Mouse (Mus musculus) ES-CJ7 (cell line): ENCODE results near the gene Chrna1.

Experiments
- DNase-seq: peaks from one replicate; pipeline ENCODE4 v3.0.0; 2011; ENCODE audit warnings: low read depth, low spot score

Gene Chrna1

DNA sequence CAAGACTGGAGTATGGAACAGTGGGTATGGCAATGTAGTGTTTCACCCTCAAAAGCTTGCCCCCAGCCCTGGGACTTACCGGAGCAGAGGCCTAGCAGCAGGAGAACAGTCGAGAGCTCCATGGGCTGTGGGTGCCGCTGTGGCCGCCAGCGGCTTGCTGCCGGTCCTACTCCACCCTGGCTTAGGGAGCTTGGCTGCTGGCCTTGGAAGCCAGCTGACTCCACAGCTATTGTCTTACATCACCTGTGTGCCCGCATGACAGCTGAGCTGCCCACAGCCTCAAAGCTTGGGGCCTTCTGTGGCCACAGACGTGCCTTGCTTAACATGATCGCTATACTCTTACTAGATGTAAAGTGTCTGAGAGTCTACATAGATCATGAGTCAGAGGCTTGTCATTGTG, at the start of gene Chrna1:
Gene Chrna1 (minus strand): TSS at position 173 of the 400 bp plus-strand sequence.
- no peak for DNase-seq

DNA sequence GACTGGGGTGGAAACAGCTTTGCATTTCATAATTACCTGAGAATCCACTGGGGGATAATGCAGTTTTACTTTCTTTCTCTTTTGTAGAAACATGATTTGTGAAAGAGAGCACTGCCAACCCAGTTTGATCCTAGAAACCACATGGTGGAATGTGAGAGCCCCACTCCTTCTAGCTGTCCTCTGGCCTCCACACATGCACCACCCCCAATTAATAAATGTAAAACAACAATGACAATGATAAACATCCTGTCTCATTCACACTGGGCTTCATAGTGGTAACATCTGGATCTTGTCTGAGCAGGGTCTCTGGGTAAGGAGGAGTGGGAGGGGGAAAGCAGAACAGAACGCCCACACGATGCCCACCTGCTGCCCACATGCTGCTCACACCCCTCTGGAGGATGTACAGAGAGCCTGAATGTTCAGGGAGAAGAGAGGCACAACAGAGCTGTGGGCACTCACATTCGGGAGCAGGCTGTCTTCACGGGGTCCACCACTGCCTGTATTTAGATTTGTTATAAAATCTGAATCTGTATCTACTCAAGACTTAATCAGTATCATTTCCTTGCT, 38.4 kb upstream of the Chrna1 start:
- DNase-seq: no peak

DNA sequence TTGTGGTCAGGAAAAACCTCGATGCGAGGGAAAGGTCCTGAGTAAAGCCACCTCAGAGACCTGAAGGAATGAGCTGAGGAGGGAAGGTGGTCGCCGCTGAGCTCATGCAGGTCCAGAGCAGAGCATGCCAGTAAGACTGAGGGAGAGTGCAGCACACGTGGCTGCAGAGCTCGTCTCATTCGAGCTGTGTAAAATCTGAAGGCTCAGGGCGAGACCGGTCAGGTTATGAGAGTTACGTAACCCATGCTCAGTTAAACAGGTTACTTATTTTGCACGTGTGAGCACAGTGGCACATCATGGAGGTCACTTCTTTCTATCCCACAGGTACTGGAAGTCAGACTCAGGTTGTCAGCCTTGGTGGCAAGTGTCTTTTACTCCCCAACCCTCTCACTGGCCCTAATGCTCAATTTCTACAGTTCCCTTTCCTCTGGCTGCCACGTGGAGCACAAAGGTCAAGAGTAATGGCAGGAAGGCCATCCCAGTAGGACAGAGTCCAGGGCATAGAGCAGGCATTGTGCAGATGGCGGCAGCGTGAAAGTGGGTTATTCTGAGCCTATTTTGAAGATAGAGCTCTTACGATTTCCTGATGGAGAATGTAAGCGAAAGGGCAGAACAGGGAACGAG, 36.4 kb upstream of the Chrna1 start:
- no peak for DNase-seq

DNA sequence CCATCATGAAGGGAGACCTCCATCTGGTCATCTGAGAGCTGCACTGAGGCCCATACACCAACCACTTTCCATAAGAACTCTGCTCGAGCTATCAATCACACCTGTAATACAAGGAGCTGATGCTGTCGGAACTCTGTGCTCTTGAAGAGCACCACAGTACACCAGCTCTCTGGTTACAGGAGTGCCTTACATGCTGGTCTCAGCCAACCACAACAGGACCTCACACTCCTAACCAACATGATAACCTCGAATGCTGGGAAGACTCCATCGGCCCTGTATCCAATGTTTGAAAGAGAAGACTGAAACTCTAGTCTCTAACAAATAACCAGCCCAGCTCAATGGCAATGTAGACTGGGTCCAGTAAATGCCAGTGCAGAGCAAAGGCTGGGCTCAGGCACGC, 35.3 kb upstream of the Chrna1 start:
- no peak for DNase-seq

DNA sequence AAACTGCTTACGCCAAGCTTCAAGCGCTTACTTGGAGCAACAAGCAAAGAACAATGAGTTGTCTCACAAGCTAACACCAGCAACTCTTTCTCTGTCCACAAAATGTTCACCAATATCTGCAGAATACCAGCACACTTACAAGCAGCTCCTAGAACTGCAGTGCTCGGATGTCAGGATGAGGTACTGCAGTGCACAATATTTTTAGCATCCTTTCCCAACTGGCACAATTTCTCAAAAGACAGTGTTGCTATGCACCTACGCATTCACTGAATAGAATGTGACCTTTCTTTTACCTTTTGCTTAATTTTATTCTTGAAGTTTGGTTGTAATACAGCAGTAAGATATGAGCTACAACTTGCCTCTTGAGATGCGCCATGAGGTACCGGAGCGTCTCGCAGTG, 34.2 kb upstream of the Chrna1 start:
- DNase-seq: no peak

DNA sequence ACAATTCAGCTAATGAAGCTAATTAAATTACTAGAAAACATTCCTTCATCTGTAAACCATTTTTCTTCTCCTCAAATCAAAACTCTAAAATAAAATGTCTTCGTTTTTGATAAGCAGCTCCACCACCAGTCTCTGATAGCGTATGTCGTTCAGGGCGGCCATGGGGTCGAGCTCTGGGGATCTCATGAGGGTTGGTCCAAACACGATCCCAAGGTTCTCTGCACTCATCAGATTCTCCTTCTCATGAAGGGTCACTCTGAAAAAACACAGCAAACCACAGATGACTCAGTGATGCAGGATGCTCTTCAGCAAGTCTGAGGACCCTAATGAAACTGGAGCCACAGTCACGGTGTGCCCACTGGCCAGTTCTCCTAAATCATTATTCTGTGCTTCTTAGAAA, 32.8 kb upstream of the Chrna1 start:
- DNase-seq: no peak

DNA sequence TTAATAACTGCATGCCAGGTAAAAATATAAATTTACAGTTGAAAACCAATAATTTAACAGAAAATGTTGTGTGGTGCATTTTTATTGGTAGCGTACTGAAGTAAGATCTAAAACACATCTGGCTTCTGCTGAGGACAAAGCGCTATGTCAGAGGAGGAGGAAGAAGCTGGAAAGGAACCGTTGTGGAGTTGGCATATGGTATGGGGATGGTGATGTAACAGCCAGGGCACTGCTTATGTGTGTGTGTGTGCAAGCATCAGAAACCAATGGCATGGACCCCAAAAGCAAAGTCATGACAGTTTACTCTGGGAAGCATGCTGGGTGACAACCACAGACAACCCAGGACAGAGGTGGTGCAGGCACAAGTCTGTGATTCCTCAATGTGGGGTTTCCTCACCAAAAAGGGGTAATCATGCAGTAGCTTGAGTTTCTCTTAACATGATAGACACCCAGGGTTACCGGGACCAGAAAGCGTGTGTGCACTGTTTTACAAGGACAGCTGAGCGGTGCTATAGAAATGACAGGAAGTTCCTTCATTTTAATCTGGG, 32.3 kb upstream of the Chrna1 start:
- DNase-seq: no peak

DNA sequence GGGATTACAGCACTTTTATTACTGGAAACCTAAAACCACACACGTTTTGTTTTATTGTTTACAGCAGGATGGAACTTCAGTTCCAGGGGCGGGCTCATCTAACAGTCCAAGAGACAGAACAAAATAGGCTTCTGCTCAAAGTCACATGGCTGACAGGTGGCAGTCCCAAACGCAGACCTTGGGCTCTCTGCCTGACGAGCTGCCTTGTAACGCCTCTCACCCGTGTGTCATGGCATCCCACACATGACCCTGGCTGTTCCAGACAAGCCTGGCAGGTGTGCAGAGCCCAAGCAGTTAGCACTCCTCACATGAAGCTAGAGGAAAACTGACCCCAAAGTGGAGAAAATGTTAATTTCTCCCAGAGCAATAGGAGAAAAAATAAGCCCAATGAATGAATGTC, 31.7 kb upstream of the Chrna1 start:
- DNase-seq: no peak

DNA sequence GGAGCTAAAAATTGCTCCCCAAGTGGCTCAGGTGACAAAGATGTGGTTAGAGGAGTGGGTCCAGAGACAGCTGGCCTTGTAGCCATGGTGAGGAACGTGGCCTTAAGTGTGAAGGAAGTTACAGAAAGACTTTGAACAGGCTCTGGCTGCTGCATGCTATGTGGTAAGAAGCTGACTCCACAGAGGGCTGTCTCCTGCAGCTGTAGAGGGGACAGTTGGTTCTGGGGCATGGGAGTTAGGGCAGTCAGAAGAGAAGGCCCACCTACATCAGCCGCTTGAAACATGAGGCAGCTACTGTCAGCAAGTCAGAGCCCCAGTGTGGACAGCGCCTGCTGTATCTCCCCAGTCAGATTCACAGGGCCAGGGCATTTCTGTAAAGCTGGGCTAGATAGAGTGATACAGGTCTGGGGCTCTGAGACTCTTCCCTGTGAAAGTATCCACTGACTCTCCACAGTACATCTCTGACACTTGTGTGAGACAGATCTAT, 29.6 kb upstream of the Chrna1 start:
- no peak for DNase-seq

DNA sequence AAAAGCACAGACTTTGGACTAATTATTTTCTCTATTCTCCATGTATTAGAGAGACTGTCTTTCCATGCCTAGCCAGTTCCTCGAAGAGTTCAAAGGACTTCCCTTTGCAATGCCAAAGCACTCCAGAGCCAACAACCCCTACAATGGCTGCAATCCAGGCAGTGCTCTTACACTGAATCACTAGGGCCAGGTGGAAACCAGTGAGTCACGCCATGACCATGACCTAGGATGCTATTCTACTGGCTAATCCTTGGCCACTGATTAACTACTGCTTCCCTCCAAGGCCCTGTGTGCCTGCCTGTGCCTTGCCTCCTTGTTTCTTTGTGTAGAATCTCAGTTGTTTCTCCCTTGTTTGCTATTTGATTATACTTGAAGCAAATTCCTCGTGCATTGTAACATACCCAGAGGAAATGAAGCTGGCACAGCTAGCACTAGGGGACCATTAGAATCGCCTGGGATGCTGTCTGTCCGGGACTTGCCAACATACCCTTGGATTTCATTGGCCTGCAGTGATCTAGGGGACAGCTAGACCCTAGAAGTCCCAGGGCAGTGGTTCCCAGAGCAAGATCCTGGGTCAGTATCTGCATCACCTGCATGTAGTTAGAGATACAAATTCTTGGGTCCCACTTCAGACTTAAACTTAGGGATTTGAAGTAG, 29.1 kb upstream of the Chrna1 start:
- DNase-seq: no peak

DNA sequence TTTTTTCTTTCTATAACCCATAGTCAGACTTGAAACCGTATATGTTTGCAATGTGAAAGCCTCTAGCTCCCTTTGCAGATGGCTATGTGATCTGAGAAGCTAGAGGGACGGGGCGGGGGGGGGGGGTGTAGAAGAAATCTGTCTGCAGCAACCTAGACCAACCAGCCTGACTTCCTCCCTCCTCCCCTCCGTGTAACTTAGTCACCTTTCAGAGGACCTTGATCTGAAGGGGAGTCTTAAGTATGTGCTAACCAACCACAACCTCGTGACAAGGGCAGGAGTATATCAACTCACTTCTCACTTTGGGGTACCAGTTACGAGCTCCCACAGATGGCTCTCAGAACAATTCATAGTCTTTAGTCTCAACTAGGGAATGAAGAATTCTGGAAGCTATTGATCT, 28.3 kb upstream of the Chrna1 start:
- DNase-seq: no peak

DNA sequence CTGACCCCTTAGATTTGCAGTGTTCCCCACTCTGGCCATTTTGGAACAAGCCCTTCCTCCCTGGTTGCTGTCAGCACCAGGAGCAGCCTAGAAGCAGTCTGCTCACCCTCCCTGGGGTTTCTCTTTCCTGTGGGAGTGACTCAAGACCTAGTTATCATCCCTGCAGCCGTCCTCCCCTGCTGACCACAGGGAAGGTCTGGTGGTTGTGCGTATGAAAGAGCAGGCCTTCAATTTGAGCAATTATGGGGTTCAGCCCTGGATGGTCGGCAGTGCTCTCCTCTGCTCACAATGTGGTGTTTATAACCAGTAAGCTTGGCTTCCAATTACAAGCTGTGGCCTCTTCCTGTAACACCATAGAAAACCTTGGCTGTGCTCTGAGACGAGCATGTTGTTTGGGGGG, 27.5 kb upstream of the Chrna1 start:
- no peak for DNase-seq

DNA sequence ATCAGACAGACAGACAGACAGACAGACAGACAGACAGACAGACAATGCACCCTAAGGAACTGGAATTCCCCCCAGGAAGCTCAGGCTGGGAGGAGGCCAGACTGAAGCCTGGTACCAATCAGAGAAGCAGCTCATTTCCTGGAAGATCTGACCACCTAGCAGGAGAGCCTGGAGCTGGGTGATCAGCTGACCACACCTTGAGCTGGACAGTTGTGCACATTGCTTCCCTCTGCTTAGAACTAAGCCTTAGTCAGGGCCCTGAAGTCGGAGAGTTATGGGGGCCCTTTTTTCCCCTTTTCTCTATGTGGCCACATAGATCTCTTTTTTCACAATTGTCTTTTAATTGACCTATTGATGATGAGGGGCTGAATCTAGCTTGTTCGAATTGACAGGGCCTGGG, 27.0 kb upstream of the Chrna1 start:
- DNase-seq: no peak

DNA sequence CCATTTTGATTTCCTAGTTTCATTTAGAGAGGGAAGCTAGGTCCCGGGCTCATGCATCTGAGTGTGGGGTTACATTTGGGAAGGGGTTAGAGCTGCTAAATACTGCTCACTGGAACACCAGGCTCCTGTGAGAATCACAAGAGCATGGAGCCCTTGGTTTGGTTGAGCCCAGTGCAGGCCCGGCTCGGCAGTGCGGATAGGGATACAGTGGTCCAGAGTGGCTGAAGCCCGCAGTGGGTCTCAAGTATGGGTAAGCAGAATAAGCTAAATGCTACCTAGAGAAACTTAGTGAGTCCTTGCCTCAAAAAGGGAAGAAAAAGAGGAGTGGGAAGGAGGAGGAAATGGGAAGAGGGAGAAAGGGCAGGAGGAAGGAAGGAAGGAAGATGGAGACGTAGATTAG, 26.5 kb upstream of the Chrna1 start:
- DNase-seq: no peak

DNA sequence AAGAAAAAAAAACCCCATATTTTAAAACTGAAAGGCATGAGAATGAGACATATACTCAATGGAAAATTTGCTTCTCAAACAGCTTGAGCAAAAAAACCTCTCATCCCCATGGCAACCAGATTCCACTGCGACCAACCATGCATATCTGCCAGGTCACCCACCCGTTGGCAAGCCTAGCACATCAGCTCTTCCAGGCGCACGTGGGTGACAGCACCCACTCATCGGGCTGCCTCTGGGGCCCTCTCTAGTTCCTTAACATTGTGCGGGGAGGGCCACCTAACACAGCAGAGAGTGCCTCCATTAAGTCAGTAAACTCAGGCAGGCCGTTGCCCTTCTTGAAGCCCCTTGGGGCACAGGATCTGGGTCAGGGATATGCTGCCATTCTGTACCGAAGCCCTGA, 24.9 kb upstream of the Chrna1 start:
- no peak for DNase-seq

DNA sequence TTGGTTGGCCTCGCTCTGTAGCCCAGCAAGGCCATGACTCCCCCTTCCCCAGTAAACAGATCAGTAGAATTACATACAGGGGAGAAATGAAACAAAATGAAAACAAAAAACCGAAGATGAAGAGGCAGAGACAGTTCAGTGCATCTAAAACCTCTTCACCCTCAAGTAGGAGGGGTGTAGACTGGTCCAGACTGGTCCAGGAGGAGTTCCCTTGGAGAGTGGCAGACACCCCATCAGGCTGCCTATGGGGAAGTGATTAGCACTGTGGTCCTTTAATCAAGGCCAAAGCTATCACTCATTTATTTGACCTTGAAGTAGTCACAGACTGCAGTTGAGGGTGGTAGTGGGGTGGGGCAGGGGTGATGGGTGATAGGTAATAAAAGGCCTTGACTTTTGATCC, 24.4 kb upstream of the Chrna1 start:
- DNase-seq: no peak

DNA sequence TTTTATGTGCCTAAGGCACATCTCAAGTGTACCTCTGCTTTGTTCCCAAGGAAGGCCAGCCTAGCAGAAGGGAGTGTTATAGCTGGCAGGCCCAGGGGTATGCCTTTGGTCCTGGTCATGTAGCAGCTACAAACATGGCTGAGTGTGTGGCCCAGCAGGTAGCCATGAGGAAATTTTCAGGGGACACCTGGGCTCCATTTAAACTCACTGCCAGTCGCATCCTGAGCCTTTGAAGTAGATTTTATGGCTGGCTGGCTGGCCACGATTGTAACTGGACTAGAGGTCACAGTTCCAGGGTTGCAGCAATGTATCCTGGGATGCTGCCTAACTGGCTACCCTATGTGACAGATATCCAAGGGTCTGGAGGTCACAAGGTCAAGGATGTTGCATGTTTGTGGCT, 20.5 kb upstream of the Chrna1 start:
- DNase-seq: no peak

DNA sequence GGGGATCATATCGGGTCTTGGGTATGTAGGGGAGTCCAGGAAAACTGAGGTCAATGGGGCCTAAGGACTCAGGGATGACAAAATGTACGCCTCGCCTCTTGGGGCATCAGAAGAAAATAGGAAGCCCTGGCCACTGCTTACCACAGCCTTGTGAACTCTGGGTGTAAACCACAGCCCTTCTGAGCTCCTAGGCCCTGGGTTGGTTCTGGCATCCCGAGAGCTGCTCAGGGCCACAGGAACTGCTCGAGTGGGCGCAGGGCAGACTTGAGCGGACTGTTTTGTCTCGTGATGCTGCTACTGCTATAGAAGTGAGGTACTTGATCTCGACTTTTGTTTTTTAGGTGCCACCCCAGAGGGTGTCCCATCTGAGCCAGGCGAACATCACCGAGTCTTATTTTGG, 17.6 kb upstream of the Chrna1 start:
- no peak for DNase-seq

DNA sequence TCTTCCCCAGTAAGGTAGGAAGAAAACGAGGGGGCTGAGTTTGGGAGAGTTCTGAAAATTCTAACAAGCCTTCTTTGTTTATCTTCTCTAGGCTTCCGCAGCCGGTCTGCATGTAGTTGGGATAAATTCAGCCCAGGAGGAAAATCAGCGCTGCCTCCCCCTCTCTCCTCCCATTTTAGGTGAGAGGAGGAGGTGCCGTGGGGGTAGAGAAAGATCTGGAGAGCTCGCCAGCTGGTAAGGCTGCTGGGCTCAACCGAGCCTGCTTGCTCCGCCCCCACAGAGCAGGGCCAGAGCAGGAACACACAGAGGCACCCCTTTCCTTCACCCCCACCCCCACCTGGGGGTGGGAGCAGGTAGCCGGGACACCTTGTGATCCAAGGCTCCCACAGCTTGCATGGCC, 16.6 kb upstream of the Chrna1 start:
- DNase-seq: no peak

DNA sequence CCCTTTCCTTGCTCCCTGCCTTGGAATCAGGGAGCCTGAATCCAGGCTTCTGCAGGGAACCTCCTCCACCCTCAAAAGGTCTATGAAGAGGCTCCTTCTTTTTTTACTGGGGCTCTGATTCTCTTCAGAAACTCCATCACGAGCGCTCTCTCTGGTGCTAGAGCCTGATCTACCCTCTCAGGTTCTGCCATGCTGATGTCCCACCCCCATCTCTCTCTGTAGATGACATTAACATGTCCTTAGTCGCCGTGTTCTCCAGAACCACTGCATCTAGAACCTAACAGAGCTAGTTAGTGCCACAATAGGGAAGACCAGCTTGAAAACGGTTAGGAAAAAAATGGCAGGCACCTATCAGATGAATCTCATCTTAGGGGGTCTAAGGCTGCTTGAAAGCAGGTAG, 16.2 kb upstream of the Chrna1 start:
- no peak for DNase-seq

DNA sequence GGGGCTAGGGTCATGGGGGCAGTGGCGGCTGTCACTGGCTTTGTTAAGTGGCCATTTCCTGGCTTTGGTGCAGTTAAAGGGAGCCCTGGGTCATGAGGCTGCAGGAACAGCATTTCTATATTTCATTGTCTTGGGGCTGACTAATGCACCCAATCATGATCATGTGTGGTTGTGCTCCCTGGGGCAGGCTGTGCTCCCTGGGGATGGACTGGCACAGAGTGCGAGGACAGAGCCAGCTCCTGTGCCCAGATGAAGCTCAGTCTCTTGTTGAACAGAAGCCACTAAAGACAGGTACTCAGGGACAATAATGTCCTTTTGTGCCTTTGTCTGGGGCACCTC, 12.9 kb upstream of the Chrna1 start:
- DNase-seq: no peak

DNA sequence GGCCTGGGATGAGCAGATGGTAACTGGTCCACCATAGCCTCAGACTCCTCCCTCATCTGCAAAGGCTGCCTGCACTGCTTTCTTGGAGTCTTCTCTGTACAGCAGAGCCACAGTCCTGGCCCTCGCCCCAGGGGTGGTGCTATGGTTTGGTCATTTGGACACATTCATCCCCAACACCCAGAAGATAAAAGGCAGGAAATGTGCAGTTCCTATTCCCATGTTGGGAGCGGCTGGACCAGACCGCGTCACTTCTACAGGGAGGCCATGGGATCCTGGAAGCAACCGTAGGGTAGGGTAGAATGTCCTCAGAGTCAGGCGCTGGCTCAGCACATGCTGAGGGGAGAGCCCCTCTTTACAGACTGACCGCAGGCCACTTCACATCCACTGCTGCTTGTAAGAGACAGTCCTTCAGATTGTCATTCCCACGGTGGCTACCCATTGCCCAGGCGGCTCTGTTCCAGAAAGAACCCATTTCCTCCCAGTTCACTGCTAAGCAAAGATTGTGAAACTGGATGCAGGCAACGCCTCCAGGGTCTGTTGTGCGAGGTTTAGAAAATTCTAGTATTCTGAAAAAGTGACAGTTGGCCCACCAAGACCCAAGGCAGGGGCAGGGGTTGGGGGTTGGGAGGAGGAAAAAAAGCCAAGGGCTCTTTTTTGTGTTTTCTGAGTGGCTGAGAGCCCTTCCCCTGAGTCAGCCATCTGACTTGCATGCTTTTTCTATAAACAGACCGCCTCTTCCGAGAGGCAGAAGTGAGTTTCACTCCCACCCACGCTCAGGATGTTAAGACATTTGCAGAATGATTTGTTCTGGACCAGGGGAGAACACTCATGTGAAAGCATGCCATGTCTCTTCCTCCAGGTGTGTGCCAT, 12.3 kb upstream of the Chrna1 start:
- DNase-seq: no peak
